Mouse (Mus musculus): ENCODE data around the gene Stk31. TPM values are rescaled to one million over a fixed set of nuclear protein-coding genes. Genes with fewer than 3 reads are reported as not detected.
"Not testable (repeated sequence)": the region's sequence is repeated elsewhere in the genome, so short reads cannot be mapped to it uniquely, and the experiment has no call there.

The Stk31 gene
- total RNA-seq (2021), result under 1 TPM; 0.08 to 0.37 TPM
- long read RNA-seq, experiment 1, partial matches to known transcripts, result 0 of 1 reads
- long read RNA-seq, experiment 1, other reads (novel, unspliced or antisense), result 0 of 1 reads
- long read RNA-seq, experiment 2, result 0 reads

DNA sequence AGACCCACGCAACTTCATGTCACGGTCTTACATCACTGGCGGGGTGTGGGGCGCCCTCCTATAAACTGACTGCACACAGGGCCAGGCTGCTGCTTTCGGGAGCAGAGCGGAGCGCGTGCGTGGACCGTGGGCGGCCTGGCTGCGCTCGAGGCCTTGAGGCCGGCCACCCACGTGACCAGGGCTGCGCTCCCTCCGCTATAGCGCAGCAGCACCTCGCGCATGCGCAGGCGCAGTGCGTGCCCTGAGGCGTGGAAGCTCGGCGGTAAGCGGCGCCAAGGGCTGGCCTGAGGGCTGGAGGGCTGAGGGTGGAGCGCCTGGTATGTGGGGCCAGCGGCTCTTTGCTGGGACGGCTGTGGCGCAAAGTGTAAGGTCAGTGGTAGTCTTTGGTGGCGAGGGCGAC lies at the start of gene Stk31:
Stk31 (plus strand) TSS at position 289 of the 400 bp plus-strand sequence.
- peak; percentile 6 to 52 for DNase-seq

GRCm38 (mm10) chr6:49349826-49350225 lies 45.6 kb upstream of the Stk31 start:
- DNase-seq, result no peak

GRCm38 (mm10) chr6:49354613-49355012 lies 40.8 kb upstream of the Stk31 start:
- DNase-seq, result no peak

DNA sequence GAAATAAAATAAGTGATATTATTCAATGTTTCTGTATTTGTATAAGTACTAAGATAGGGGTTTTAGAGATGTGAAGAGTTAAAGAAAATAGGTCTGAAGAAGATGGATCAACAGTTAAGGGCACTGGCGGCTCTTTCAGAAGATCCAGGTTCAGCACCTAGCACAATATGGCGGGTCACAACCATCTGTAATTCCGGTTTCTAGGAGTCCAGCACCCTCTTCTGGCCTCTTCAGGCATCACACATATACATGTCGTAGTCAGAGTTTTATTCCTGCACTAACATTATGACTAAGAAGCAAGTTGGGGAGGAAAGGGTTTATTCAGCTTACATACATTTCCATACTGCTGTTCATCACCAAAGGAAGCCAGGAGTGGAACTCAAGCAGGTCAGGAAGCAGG lies 40.2 kb upstream of the Stk31 start:
- no peak for DNase-seq

GRCm38 (mm10) chr6:49360420-49360819 lies 35.0 kb upstream of the Stk31 start:
- no peak for DNase-seq

DNA sequence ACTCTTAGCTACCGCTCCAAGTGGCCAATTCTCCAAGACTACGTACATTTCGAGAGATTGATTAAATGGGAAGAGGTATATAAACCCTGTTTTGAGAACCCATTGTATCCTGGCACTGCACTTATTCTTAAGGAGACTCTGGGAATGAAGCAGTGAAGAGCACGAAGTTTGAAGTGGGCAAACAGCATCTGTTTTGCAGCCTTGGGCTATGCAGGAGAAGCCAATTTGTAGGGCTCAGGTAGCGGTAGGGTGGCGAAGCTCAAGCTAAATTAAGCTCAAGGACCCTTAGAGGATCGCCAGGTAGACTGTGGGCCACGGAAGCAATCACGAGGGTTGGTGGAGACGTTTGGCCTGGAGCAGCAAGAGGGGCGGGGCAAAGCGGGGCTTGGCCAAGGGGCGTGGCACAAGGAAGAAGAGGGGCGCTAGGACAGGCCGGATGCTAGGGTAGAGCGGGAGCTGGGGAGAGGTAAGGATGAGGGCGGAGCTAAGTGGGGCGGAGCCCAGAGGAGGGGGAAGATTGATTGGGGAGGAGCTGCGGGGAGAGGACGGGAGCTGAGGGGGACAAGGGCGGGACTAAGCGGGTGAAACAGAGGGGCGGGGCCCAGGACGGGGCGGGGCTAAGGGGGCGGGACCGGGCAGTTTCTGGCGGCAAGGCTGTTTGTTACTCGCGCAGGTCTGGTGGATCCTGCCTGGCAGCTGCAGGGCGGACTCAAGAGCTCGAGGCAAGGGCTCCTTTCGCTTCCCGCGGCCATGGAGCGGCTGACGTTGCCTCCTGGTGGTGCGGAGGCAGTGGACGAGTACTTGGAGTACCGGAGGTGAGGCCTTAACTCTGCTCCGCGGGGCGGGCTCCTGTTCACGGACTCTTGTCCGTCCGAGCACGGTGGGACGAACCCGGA lies 28.0 kb upstream of the Stk31 start, which contains the start of gene Fam221a:
Fam221a (plus strand) TSS at position 581 of the 896 bp plus-strand sequence.
- DNase-seq, result peak; percentile 90 to 92

GRCm38 (mm10) chr6:49368212-49368611 lies 27.2 kb upstream of the Stk31 start:
- peak in 1 of 2 experiments; percentile 6 for DNase-seq

DNA sequence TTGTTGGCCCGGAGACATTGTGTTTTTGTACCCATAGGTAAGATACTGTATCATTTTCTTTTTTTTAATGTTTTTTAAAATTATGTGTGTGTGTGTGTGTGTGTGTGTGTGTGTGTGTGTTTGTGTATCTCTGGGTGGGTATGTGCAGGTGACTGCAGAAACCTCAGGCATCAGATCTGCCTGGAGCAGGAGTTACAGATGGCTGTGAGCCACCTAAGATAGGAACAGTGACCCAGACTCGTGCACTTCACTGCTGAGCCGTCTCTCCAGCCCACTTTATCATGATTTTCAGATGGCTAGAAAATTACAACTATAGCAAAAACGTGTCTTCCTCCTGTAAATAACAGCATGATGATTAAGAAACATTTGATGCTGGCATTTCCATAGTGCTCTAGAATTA lies 22.7 kb upstream of the Stk31 start:
- no peak for DNase-seq

GRCm38 (mm10) chr6:49373943-49374342 lies 21.5 kb upstream of the Stk31 start:
- no peak for DNase-seq

GRCm38 (mm10) chr6:49378328-49378727 lies 17.1 kb upstream of the Stk31 start:
- DNase-seq, result no peak

DNA sequence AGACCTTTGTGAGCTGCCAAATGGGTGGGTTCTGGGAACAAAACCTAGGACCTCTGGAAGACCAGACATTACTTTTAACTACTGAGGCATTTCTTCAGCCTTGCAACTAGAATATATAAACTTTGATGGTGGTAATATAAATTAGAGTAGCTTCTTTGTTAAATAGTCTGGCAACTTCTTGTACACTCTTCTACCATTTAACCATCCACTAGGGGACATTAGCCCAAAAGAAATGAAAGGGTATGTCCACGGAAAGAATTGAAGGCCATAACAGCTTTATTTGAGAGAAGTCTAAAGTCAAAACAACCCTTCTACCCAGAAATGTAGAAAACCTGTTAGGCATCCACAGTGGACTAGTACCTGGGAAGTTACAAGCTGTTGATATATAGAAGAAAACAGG lies 1.1 kb upstream of the Stk31 start:
- DNase-seq, result no peak

DNA sequence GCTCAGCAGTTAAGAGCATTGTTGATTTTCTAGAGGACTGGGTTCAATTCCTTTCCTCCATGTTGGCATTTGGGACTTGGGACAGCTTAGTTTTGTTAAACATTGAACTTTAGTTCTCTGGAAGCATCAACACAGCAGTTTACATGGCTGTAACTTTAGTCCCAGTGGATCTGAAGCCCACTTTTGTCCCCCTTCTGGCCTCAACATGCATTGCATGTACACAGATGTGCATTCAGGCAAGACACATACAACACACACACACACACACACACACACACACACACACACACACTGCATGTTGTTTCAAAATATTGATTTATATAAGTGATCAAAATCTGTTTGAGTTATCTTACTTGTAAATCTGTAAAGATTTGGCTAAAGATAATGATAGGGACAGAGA lies 2.1 kb downstream of the Stk31 start:
- peak in 1 of 2 experiments; percentile 7 for DNase-seq

GRCm38 (mm10) chr6:49398365-49398764 lies 3.0 kb downstream of the Stk31 start:
- peak in 1 of 2 experiments; percentile 39 for DNase-seq

- DNase-seq, result no peak
Observed at GRCm38 (mm10) chr6:49410830-49411229, 15.4 kb downstream of the Stk31 start.

DNA sequence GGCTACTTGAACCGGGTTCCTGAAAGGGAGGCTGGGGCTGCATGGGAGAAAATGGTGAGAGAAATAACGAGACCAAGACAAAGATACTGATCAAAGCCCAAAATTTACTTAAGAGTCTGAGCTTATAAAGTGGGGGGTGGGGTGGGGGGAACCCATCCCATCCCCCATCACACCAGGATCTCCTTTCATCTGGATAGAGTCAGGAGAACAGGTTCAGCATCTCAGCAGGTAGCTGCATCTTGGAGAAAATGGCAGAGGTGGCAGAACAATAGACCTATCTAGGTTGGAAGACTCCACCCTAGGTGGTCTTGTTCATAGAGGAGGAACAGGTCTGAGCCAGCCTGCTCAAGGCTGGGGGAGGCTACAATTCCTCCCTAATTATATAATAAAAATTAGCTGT lies 17.6 kb downstream of the Stk31 start:
- DNase-seq, result not testable (repeated sequence)

DNA sequence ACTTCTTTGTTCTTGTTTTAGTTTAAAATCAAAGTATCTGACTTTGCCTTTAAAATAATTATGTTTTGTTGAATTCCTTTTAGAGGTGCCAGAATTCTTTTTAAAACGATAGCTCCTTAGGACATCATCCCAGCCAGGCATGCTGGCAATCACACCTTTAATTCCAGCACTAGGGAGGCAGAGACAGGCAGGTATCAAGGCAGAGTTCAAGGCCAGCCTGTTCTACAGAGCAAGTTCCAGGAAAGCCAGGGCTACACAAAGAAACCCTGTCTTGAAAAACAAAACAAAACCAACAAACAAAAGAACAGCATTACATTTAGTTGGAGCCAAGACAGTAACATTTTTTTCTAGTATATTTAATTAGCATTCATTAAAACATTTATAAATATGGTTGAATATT lies 20.6 kb downstream of the Stk31 start:
- DNase-seq, result no peak

DNA sequence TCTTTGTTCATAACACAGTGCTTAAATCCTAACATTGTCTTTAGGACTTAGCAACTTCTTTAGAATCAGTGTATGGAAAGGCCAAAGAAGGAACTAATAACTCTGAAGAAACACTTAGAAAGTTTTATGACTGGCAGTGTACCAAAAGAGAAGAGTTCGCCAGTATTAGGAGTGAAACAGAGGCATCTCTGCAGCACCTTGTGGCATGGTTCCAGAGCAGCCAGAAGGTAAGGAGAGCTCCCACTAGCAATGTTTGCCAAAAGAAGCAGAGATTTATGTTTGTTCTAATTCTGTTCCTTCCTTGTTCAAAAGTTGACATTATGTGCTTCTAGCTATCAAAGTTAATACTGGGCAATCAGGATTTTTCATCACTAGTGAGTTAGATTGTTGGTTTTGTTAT lies 41.9 kb downstream of the Stk31 start:
- no peak for DNase-seq

DNA sequence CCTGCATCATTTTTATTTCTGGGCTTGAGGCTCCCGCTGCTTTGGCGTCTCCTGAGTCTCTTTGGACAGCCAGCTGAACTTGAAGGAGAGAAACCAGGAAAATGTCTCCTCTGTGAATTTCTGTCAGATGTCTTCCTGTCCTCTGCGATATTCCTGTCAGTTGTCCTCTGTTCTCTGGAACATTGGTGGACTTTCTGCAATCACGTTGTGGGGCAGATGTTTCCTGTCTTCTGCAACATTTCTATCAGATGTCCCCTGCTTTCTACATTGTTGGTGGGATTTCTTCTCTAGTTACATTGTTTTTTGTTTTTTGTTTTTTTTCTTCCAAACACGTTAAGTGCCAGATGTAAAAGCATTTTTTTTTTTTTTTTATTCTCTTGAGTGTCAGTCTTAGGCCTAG lies 62.7 kb downstream of the Stk31 start:
- no peak for DNase-seq

GRCm38 (mm10) chr6:49483205-49483604 lies 87.8 kb downstream of the Stk31 start:
- DNase-seq, result no peak

GRCm38 (mm10) chr6:49491526-49491925 lies 96.1 kb downstream of the Stk31 start:
- no peak for DNase-seq

- DNase-seq, result peak; percentile 28 to 80
Observed at GRCm38 (mm10) chr6:49519053-49519452, 123.6 kb downstream of the Stk31 start.

All from heart, adult 18-20 months (tissue).